Mouse (Mus musculus) cerebellum, postnatal 14 days (tissue): ENCODE measurements around the gene Crxos.
A peak's percentile ranks its signal among the peaks of the same experiment; 100 is the strongest.
"Not testable (repeated sequence)": the region's sequence is repeated elsewhere in the genome, so short reads cannot be mapped to it uniquely, and the experiment has no call there.

ENCODE experiments used
- DNase-seq, 2 experiments: peaks; one replicate each; pipeline ENCODE4 v3.0.0; 2021; ENCODE audit warnings: mixed read lengths in 2 of 2

Gene Crxos

DNA sequence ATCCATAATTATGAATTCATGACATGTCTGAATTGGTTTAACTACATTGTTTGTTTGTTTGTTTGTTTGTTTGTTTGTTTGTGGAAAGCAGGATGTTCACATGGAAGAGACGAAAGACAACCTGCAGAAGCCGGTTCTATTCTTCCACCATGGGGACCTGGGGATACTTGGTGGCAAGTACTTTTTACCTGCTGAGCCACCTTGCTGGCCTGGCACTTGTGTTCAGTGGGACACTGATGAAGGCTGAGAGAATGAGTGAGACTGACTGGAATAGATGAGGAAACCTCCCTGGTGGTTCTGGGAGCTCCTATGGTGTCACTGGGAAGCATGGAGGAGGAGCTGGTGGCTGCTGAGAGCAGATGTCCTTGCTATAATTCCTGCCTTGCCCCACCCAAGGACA is at the start of gene Crxos:
Gene Crxos, plus strand, starts transcription at position 301 of the 400 bp plus-strand sequence.
- no peak for DNase-seq

GRCm38 (mm10) chr7:15839578-15839977 is 42.8 kb upstream of the Crxos start, which contains the start of gene Obox6:
Gene Obox6 (minus strand): TSS chr7:15839678.
- no peak for DNase-seq

DNA sequence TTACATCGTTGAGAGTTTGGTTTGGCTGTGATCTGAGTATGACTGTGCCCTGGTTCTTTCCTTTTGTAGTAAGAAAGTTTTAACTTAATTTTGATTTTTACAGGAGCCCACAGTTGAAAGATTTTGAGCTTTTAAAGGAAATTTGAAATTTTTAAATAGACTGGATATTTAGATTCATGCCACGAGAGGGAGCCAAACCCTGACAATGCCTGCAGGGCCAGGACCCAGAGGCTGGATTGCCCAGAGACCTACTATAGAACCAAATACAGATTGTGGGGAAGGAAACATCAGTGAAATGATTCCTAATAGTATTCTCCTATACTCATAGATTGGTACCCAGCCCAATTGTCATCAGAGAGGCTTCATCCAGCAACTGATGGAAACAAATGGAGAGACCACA is 22.8 kb upstream of the Crxos start:
- DNase-seq = peak in 1 of 2 experiments; percentile 3

DNA sequence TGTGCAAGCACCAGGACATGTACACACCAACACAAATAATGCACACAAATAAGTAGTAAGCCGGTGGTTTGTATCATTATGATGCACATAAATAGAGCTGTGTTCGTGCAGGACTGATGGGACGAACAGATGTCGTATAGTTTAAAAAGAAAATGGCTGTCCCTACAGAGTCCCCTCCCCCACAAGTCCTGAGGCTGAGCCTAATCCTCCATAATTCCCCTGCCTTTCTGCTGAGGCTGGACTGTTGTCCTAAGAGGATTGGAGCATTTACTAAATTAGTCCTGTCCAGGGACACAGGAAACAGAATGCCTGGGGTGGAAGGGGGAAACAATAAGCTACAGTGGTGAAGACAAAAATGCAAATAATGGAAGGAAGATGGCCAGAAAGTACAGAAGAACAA is 18.3 kb upstream of the Crxos start:
- no peak for DNase-seq

DNA sequence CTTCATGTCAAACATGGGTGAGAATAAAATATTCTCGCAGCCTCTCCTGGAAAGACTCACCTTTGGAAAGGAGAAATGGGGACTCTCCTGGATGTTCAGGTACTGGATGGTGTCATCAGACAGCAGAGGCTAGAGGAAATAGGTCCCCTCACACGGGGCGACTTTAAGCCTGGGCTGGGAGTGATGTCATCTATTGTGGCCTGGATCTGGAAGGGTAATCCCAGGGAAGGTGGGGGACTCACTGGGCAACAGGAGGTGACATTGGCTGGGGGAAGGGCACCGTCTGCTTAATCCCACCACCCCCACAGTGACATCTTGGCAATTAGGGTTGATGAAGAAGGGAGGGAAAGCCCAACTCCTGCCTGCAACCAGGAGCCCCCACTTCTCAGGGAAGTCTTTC is 2.7 kb upstream of the Crxos start, which contains the start of gene Crx:
Gene Crx, minus strand, starts transcription at position 213 of the 400 bp plus-strand sequence.
- no peak for DNase-seq

- DNase-seq = no peak
These were observed 1.0 kb upstream of the Crxos start for GRCm38 (mm10) chr7:15881388-15881787.

DNA sequence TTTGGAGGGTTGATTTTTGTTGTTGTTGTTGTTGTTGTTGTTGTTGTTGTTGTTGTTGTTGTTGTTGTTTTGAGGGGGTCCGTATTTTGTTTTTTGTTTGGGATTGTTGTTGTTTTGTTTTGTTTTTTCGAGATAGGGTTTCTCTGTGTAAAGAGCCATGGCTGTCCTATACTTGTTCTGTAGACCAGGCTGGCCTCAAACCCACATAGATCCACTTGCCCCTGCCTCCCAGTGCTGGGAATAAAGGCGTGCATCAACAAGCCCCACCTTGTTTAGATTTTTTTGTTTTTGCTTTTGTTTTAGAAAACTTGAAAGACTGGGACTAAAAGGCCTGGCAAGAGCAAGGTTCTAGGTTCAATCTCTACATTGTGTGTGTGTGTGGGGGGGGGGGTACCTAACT is 586 bp upstream of the Crxos start:
- DNase-seq = no peak

DNA sequence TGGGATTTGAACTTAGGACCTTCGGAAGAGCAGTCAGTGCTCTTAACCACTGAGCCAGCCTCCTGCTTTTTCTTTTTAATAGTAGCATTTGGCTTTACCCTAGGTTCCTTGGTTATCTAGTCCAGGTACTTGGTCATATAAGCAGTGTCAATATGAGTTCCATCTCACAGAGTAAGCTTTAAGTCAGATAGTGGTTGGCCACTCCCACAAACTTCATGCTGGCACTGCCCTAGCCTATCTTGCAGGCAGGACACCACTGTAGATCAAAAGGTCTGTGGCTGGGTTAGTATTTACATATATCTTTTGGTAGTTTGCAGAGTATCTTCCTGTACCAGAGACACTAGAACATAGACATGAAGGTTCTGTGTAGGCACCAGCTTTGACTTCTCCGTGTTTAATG is 1.7 kb downstream of the Crxos start:
- DNase-seq = no peak

DNA sequence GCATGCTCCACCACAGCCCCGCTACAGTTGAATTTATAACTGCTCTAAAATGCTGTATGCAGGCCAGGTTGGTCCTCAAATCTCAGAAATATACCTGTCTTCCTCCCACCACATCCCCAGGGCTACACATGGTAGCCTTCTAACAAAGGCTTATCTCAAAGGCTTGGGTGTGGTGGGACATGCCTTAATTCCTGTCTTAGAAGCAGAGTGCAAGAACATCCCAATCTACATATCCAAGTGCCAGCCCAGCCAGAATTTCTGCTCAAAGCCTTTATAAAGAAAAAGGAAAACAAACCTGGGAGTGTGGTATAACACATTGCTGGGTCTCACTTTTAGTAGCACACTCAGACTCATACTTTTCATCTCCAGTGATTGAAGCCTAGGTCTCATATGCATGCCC is 11.8 kb downstream of the Crxos start:
- DNase-seq = no peak

DNA sequence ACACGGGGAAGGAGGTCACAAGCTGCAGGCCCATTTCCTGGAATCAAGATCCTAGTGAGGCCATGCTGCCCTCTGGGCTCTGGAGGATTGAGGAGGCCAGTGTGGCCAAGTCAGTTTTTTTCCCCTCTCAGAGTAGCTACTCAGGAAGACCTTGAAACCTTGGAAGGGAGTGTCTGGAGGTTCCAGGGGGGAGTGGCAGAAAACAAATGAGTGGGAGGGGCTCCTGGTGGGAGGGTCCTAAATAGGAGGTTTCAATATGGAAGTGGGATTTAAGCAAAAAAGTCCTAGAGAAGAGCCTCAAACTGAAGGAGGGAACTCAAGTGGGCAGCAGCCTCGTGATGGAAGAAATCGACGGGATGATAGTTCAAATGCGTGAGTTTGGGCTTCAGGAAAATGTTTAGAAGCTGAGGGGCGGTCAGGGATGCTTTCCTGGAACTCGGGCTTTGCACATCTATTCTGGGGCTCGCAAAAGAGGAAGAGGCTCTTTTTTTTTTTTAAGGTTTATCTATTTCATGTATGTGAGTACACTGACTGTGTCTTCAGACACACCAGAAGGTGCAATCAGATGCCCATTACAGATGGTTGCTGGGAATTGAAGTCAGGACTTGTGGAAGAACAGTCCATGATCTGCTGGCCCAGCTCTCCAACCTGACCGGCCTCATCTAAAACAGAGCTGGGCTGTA is 19.1 kb downstream of the Crxos start:
- no peak for DNase-seq

DNA sequence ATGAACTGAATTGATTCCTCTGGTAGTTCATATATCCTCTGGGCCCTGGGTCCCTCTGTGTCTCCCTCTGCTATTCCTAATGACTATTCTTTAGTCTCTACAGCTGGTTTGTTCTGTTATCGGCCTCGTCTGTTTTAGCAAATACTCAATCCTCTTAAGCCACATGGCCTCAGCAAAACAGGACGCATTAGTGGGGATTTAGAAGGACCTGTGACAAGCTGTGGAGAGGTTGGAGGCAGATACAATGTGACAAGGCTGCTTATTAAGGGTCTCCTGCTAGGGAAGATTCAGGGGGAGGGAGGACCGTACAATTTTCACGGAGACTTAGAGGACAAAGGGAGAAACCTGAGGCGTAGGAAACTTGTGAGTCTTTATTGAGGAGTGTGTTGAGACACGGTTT is 23.4 kb downstream of the Crxos start:
- no peak for DNase-seq

DNA sequence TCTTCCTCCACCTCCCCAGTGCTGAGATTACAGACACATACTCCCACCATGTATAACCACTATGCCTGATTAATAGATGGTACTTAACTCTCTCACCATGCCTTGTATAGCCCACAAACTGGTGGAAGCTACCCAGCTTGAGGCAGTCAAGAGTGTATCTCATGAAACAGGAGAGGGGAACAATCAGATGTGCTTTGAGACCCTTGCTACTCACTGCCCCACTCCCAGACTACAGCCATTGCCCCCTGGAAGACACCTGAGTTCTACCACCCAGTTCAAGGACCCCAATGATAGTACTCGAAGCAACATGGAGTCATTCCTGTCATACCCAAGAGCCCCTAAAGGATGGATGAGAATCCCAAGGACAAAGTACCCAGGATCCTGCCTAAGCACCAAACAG is 24.2 kb downstream of the Crxos start:
- no peak for DNase-seq

GRCm38 (mm10) chr7:15907971-15908590 is 25.7 kb downstream of the Crxos start:
- DNase-seq = peak in 1 of 2 experiments; percentile 5

DNA sequence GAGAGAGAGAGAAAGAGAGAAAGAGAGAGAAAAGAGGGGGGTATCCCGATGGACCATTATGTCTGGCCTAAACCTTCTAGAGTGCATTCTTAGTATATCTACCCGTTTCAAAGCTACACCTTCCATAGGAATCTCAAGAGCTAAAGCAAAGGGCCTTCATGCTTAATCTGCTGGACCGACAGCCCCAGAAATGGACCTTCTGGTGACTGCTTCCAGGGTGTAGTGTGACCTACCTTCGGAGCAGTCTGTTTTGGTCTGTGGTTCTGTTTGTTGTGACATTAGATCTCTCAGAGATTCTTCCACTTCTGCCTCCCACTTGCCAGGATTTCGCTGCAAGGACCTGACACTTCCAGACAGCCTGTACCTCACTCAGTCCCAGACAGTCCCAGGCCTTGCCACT is 28.1 kb downstream of the Crxos start:
- DNase-seq = no peak

DNA sequence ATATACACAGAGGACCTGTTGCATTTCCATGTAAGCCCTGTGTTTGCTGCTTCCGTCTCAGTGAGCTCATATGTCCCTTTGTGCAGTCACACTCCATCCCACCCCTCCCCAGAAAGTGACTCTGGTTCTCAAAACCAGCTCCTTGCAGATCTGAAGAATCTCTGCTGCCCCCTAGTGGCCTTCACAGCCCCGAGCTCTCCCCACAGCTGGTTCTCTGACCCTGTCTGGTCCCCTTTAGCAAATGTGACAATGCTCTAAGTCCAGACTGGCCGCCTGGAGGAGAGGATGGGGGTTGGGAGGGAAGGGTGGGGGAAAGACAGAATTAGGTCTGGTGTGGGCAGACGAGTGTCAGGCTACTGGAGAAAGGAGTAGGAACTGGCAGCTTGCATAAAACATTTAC is 29.8 kb downstream of the Crxos start:
- peak; percentile 78 to 88 for DNase-seq

DNA sequence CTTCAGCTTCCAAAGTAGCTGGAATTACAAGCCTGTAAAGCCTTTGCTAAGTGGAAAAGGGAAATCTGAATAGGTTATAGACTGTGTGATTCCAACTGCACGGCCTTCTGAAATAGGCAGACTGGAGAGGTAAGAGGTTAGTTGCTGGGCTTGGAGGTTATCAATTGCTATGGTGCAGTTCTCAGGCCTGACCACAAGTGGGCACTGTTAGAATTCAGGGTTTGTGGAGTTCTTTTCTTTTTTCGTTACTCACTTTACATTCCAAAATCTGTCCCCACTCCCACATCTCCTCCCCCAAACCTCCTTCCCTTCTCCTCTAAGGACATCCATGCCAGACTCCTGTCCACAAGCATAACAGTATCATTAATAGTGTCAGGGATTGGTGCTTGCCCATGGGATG is 31.8 kb downstream of the Crxos start:
- peak; percentile 44 to 64 for DNase-seq

- DNase-seq = peak in 1 of 2 experiments; percentile 4
These were observed 32.3 kb downstream of the Crxos start for GRCm38 (mm10) chr7:15914751-15915150.

DNA sequence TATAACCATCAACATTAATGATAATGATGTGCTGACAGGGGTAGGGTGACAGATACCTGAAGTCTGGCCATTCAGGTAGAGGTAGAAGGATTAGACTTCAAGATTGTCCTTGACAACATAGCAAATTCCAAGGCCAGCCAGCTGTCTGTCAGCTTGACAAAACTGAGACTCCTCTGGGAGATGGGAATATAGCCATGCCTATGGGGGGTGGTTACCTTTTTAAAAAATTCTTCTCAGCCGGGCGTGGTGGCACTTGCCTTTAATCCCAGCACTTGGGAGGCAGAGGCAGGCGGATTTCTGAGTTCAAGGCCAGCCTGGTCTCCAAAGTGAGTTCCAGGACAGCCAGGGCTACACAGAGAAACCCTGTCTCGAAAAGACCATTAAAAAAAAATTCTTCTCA is 33.3 kb downstream of the Crxos start:
- DNase-seq = not testable (repeated sequence)

GRCm38 (mm10) chr7:15916134-15916723 is 33.8 kb downstream of the Crxos start:
- DNase-seq = no peak

DNA sequence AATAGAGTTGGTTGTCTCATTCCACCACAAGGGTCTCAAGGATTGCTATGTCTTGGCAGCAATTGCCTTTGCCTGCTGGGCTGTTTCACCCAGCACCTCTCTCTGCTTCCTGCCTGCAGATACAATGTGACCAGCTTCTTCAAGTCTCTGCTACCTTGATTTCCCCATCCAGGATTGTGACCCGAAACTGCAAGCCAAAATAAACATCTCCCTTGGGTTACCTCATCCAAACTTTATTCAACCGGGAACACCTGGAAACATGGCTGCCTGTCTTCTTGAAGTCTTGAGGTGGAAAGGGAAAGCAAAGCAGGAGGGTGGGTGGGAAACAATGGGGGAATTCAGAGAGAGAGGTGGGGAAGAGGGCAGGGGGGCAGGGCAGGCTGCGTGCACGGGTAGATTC is 34.6 kb downstream of the Crxos start:
- DNase-seq = no peak

- peak in 1 of 2 experiments; percentile 53 for DNase-seq
These were observed 36.0 kb downstream of the Crxos start for GRCm38 (mm10) chr7:15918371-15918770.

DNA sequence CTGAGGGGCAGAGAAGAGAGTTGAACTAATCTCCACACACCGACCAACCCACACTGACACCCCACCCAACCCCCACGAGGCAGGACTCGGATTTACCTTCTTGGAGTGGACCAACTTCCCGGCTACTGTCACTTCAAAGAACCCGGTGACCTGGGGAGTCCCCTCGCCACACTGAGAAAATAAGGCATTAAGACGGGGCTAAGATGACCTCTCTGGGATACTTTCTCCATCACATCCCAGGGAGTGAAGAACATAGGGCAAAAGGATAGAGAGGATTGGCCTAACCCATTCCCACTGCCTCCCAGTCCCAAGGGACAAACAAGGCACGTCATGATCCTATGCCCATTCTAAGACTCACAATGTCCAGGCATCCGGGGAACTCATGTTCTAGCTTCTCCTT is 37.5 kb downstream of the Crxos start:
- no peak for DNase-seq

DNA sequence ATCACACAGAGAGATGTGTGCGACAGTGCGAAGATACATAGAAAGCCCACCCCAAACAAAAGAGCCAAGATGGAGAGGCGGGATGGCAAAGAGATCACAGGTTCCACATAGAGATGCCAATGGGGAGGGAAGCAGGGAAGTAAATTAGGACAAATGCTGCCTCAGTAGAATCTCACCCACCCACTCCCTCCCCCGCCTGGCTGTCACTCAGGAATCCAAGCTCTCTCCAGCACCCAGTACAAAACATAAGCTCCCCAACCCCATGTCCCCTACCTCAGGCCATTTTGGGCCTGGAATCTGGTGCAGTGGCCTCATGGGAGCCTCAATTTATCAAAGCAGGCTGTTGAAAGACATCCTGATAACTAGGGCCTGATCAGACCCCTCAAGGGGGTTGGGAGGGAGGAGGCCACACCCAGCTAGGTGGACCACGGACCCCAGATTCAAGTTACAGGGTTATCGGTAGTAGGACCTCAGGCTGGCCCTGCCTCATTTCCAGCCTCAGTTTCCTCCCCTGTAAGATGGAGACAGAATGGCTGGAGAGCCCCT is 38.3 kb downstream of the Crxos start:
- DNase-seq = no peak

DNA sequence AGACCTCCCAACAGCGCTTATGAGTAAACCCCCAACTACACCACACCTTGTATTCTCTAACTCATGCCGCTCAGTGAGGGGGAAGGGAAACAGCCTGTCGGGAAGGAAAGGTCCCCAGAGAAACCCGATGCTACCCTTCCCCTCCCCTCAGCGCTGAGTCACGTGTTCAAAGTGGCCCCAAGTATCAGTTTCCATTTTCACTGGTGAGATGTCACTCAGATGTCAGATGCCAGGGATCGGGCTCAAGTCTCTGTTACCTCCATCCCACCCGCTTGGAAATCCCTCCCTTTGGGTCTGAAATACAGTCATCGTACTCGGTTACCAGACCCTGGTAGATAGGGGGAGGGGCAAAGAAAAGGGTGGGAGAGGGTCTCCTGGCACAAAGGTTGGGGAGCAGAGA is 39.4 kb downstream of the Crxos start:
- DNase-seq = no peak
